Mouse (Mus musculus) midbrain, embryonic 11.5 days (tissue): Measurements from ENCODE around the gene Rnf43. TPM values are rescaled to one million over a fixed set of nuclear protein-coding genes. Genes with fewer than 3 reads are reported as not detected.
A peak's percentile ranks its signal among the peaks of the same experiment; 100 is the strongest.

ENCODE experiments used
- ATAC-seq: fragments of 200-750 bp; cut with Nextera tagmentation; 2 replicates; pipeline ENCODE4 v1.8.0; 2017; ENCODE audit warnings: moderate TSS enrichment, moderate library complexity; ENCODE audit not compliant: low FRiP score
- DNase-seq: peaks from one replicate; pipeline ENCODE4 v3.0.0; 2015; ENCODE audit warnings: low spot score; ENCODE audit errors: missing footprints
- H3K27ac ChIP-seq: fragments of 300-500 bp; sonication (generic); 2 replicates; pipeline ENCODE4 v1.5.1; 2014; ENCODE audit warnings: low read depth, low read length
- H3K27me3 ChIP-seq: fragments of 300-500 bp; sonication (generic); 2 replicates; pipeline ENCODE4 v1.6.1; 2014; ENCODE audit warnings: mild to moderate bottlenecking, low read length, moderate library complexity, mixed read lengths; ENCODE audit not compliant: control insufficient read depth, insufficient read depth
- H3K36me3 ChIP-seq: fragments of 300-500 bp; sonication (generic); 2 replicates; pipeline ENCODE4 v1.6.1; 2014; ENCODE audit warnings: mild to moderate bottlenecking, low read length, moderate library complexity, mixed read lengths; ENCODE audit not compliant: control insufficient read depth, insufficient read depth
- H3K4me1 ChIP-seq: fragments of 300-500 bp; sonication (generic); 2 replicates; pipeline ENCODE4 v1.6.1; 2014; ENCODE audit warnings: low read length; ENCODE audit not compliant: control insufficient read depth, insufficient read depth
- H3K4me2 ChIP-seq: fragments of 300-500 bp; sonication (generic); 2 replicates; pipeline ENCODE4 v1.6.1; 2014; ENCODE audit warnings: mild to moderate bottlenecking, moderate library complexity
- H3K4me3 ChIP-seq: fragments of 300-500 bp; sonication (generic); 2 replicates; pipeline ENCODE4 v1.5.1; 2014; ENCODE audit warnings: low read depth, low read length
- H3K9ac ChIP-seq: fragments of 300-500 bp; sonication (generic); 2 replicates; pipeline ENCODE4 v1.6.1; 2014; ENCODE audit warnings: low read length
- H3K9me3 ChIP-seq: fragments of 300-500 bp; sonication (generic); 2 replicates; pipeline ENCODE4 v1.6.1; 2016; ENCODE audit warnings: low read length; ENCODE audit not compliant: control insufficient read depth
- WGBS: fragments of 180-500 bp; shearing (Covaris S2); extraction: QIAGEN DNeasy Blood & Tissue Kit; methylation state at CpG from one replicate; pipeline ENCODE4 v1.1.7; 2014; 5-methylcytosine and 5-hydroxymethylcytosine counted together
- polyA plus RNA-seq: library from polyadenylated mRNA; unstranded; fragments of >200 nt; fragmentation: Nextera tagmentation; extraction: Ambion mirVana; gene quantifications from 2 replicates; pipeline ENCODE4 v1.2.1, GENCODE M21; 2014

The Rnf43 gene
- polyA plus RNA-seq, 1 experiment from 2014 or later = 0.61 TPM

DNA sequence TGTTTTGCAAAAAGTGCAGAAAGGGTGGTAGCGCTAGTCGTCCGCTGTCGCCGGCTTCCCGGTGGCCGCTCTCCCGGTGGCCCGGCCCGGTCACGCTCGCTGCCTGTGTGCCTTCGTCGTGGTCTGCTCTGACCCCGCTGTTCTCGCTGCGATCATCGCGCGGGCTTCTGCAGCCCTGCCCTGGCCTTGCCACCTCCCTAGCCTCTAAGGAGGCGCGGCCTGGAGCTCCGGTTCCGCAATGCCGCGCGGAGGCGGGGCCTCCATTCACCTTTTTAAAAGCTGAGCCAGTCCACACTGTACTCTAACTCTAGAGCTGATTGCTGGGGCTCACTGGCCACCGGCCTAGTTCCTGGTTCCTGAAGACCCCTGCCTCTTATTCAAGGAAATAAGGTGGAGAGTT lies 23.3 kb upstream of the Rnf43 start:
- H3K27ac ChIP-seq = peak overlapping the region; percentile 35; the same call in 1 of the 2 replicates
- WGBS = under 1% methylated on average over 29 of the region's 29 CpGs
- DNase-seq = peak; percentile 93
- no peaks in the 10 kb centered on the region for H3K9me3 ChIP-seq
- peak overlapping the region; percentile 32 for H3K4me3 ChIP-seq
- H3K27me3 ChIP-seq = no peaks in the 10 kb centered on the region
- no peaks in the 10 kb centered on the region for H3K36me3 ChIP-seq
- peaks cover 7% of the 10 kb centered on the region for H3K4me1 ChIP-seq
- H3K4me2 ChIP-seq = peak overlapping the region; percentile 65
- peak; percentile 70 for ATAC-seq
- peak overlapping the region; percentile 80 for H3K9ac ChIP-seq

- Histone ChIP-seq H3K27me3 (no peaks in the 10 kb centered on the region), H3K4me1 (peaks cover 7% of the 10 kb centered on the region), H3K4me3 (no peak overlapping the region), H3K36me3 (no peaks in the 10 kb centered on the region), H3K27ac (no peak overlapping the region), H3K9me3 (no peaks in the 10 kb centered on the region), H3K4me2 (no peak overlapping the region), H3K9ac (no peak overlapping the region)
- ATAC-seq (no peak), DNase-seq (no peak)
Observed at GRCm38 (mm10) chr11:87642865-87643264, 19.7 kb upstream of the Rnf43 start.

- H3K4me1 ChIP-seq = no peaks in the 10 kb centered on the region
- DNase-seq (no peak), ATAC-seq (no peak)
- no peak overlapping the region for H3K4me3 ChIP-seq
- no peaks in the 10 kb centered on the region for H3K36me3 ChIP-seq
- H3K27me3 ChIP-seq = no peaks in the 10 kb centered on the region
- H3K9me3 ChIP-seq = no peaks in the 10 kb centered on the region
- no peak overlapping the region for H3K9ac ChIP-seq
- H3K4me2 ChIP-seq = no peak overlapping the region
- WGBS = 82% methylated on average over 5 of the region's 5 CpGs
- H3K27ac ChIP-seq = no peak overlapping the region
Observed at GRCm38 (mm10) chr11:87654693-87655092, 7.8 kb upstream of the Rnf43 start.

GRCm38 (mm10) chr11:87659216-87659615 lies 3.3 kb upstream of the Rnf43 start:
- H3K27ac ChIP-seq = no peak overlapping the region
- no peak overlapping the region for H3K9ac ChIP-seq
- peaks cover 3% of the 10 kb centered on the region; the same call in 1 of the 2 replicates for H3K27me3 ChIP-seq
- no peak overlapping the region for H3K4me2 ChIP-seq
- no peak for ATAC-seq
- H3K36me3 ChIP-seq = no peaks in the 10 kb centered on the region
- no peak for DNase-seq
- WGBS = 73% methylated on average over 7 of the region's 7 CpGs
- H3K4me1 ChIP-seq = no peaks in the 10 kb centered on the region; the same call in 1 of the 2 replicates
- no peaks in the 10 kb centered on the region for H3K9me3 ChIP-seq
- H3K4me3 ChIP-seq = no peak overlapping the region

DNA sequence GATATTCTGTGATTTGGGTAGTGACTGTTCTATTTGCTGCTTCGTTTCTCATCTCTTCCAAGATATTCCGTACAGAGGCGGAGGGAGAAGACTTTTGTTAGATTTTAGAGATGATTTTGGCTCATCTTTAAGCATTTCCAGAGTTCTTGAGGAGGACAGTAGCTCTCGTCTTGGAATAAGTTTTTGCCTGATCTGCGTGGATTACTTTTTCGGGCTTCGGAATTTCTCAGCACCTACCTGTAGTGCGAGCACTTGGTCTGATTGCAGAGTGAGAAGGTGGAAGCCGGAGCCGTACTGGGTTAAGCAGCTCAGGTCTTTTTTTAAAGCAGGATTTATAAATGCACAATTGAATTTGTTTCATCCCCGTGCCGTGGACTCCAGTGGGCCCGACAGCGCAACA lies 300 bp downstream of the Rnf43 start:
- Histone ChIP-seq H3K4me2 (peak overlapping the region; percentile 48), H3K4me1 (no peaks in the 10 kb centered on the region; the same call in 1 of the 2 replicates), H3K27ac (no peak overlapping the region), H3K9ac (peak overlapping the region; percentile 18; the same call in 1 of the 2 replicates), H3K27me3 (peaks cover 3% of the 10 kb centered on the region; the same call in 1 of the 2 replicates), H3K4me3 (peak overlapping the region; percentile 29), H3K9me3 (no peaks in the 10 kb centered on the region), H3K36me3 (no peaks in the 10 kb centered on the region)
- ATAC-seq = no peak
- 15% methylated on average over 14 of the region's 14 CpGs for WGBS
- DNase-seq = peak; percentile 88

GRCm38 (mm10) chr11:87663948-87664347 lies 1.4 kb downstream of the Rnf43 start:
- DNase-seq (no peak), ATAC-seq (no peak)
- Histone ChIP-seq H3K27ac (no peak overlapping the region), H3K4me2 (no peak overlapping the region), H3K36me3 (no peaks in the 10 kb centered on the region), H3K27me3 (peaks cover 3% of the 10 kb centered on the region; the same call in 1 of the 2 replicates), H3K9me3 (no peaks in the 10 kb centered on the region), H3K4me1 (no peaks in the 10 kb centered on the region; the same call in 1 of the 2 replicates), H3K9ac (no peak overlapping the region), H3K4me3 (no peak overlapping the region)
- WGBS = 82% methylated on average over 6 of the region's 6 CpGs

DNA sequence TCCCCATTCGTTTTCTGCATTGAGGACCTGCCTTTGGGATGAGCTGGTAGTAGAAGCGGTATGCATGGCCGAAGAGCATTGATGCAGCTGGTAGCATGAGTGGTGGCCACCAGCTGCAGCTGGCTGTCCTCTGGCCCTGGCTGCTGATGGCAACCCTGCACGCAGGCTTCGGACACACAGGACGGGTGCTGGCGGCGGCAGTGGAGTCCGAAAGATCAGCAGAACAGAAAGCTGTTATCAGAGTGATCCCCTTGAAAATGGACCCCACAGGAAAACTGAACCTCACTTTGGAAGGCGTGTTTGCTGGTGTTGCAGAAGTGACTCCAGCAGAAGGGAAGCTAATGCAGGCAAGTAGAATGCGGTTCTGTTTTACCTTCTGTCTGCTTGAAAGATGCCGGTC lies 2.0 kb downstream of the Rnf43 start:
- Histone ChIP-seq H3K36me3 (no peaks in the 10 kb centered on the region), H3K27me3 (peaks cover 3% of the 10 kb centered on the region; the same call in 1 of the 2 replicates), H3K4me1 (no peaks in the 10 kb centered on the region; the same call in 1 of the 2 replicates), H3K9ac (no peak overlapping the region), H3K4me2 (no peak overlapping the region), H3K27ac (no peak overlapping the region), H3K9me3 (no peaks in the 10 kb centered on the region), H3K4me3 (no peak overlapping the region)
- WGBS = 82% methylated on average over 12 of the region's 12 CpGs
- ATAC-seq (no peak), DNase-seq (no peak)

GRCm38 (mm10) chr11:87665224-87665623 lies 2.7 kb downstream of the Rnf43 start:
- Histone ChIP-seq H3K9ac (no peak overlapping the region), H3K4me3 (no peak overlapping the region), H3K4me2 (no peak overlapping the region), H3K36me3 (no peaks in the 10 kb centered on the region), H3K9me3 (no peaks in the 10 kb centered on the region), H3K27me3 (peaks cover 3% of the 10 kb centered on the region; the same call in 1 of the 2 replicates), H3K27ac (no peak overlapping the region), H3K4me1 (no peaks in the 10 kb centered on the region; the same call in 1 of the 2 replicates)
- no peak for ATAC-seq
- 68% methylated on average over 6 of the region's 6 CpGs for WGBS
- DNase-seq = no peak

- Histone ChIP-seq H3K27ac (no peak overlapping the region), H3K9ac (no peak overlapping the region), H3K4me2 (no peak overlapping the region), H3K9me3 (no peaks in the 10 kb centered on the region), H3K36me3 (no peaks in the 10 kb centered on the region), H3K4me1 (no peaks in the 10 kb centered on the region; the same call in 1 of the 2 replicates), H3K27me3 (peaks cover 3% of the 10 kb centered on the region; the same call in 1 of the 2 replicates), H3K4me3 (no peak overlapping the region)
- DNase-seq = no peak
- ATAC-seq = no peak
- WGBS = 85% methylated on average over 2 of the region's 2 CpGs
Observed at GRCm38 (mm10) chr11:87665658-87666057, 3.1 kb downstream of the Rnf43 start.
